Mouse (Mus musculus): Measurements from ENCODE around the gene Ube2j1. TPM values are rescaled to one million over a fixed set of nuclear protein-coding genes. Genes with fewer than 3 reads are reported as not detected.
"Not testable (repeated sequence)": the region's sequence is repeated elsewhere in the genome, so short reads cannot be mapped to it uniquely, and the experiment has no call there.

The Ube2j1 gene
- polyA plus RNA-seq, 1 experiment from 2014 or later, result 54.6 TPM

GRCm38 (mm10) chr4:32985684-32986083, 45.5 kb upstream of the Ube2j1 start:
- Histone ChIP-seq H3K4me1 (replicated peaks; ENCODE audit: control insufficient read depth, insufficient read depth, low read length) (peaks cover 15% of the 10 kb centered on the region), H3K4me2 (ENCODE audit: low read depth, low read length, severe bottlenecking) (no peak overlapping the region; the same call in 1 of the 2 replicates), H3K27me3 (ENCODE audit: control insufficient read depth, insufficient read depth, low read length) (no peaks in the 10 kb centered on the region; the same call in 1 of the 2 replicates), H3K27ac (ENCODE audit: low read depth, low read length) (no peak overlapping the region), H3K9me3 (ENCODE audit: control insufficient read depth, low read length) (no peaks in the 10 kb centered on the region), H3K36me3 (ENCODE audit: control insufficient read depth, insufficient read depth, low read length) (no peaks in the 10 kb centered on the region), H3K9ac (ENCODE audit: low read length) (no peak overlapping the region; the same call in 1 of the 2 replicates), H3K4me3 (ENCODE audit: low read depth, low read length) (no peak overlapping the region; the same call in 1 of the 2 replicates)
- WGBS, result 1% methylated on average over 3 of the region's 3 CpGs
- ATAC-seq (replicated peaks; ENCODE audit: low FRiP score) (no peak), DNase-seq (ENCODE audit: low spot score) (no peak)

- WGBS, result 63% methylated on average over 3 of the region's 3 CpGs
- Histone ChIP-seq H3K4me3 (ENCODE audit: low read depth, low read length) (no peak overlapping the region), H3K36me3 (ENCODE audit: control insufficient read depth, insufficient read depth, low read length) (no peaks in the 10 kb centered on the region), H3K27me3 (ENCODE audit: control insufficient read depth, insufficient read depth, low read length) (no peaks in the 10 kb centered on the region), H3K4me1 (replicated peaks; ENCODE audit: control insufficient read depth, insufficient read depth, low read length) (peaks cover 15% of the 10 kb centered on the region), H3K9ac (ENCODE audit: low read length) (no peak overlapping the region), H3K4me2 (ENCODE audit: low read depth, low read length, severe bottlenecking) (no peak overlapping the region), H3K9me3 (ENCODE audit: control insufficient read depth, low read length) (no peaks in the 10 kb centered on the region), H3K27ac (ENCODE audit: low read depth, low read length) (no peak overlapping the region)
- ATAC-seq (replicated peaks; ENCODE audit: low FRiP score) (no peak), DNase-seq (ENCODE audit: low spot score) (no peak)
Observed at GRCm38 (mm10) chr4:32987006-32987405, 44.2 kb upstream of the Ube2j1 start.

GRCm38 (mm10) chr4:32989346-32989745, 41.9 kb upstream of the Ube2j1 start:
- H3K4me2 ChIP-seq (ENCODE audit: low read depth, low read length, severe bottlenecking), result no peak overlapping the region
- H3K4me3 ChIP-seq (ENCODE audit: low read depth, low read length), result no peak overlapping the region
- H3K36me3 ChIP-seq (ENCODE audit: control insufficient read depth, insufficient read depth, low read length), result no peaks in the 10 kb centered on the region
- H3K9me3 ChIP-seq (ENCODE audit: control insufficient read depth, low read length), result no peaks in the 10 kb centered on the region
- WGBS, result 80% methylated on average over 2 of the region's 2 CpGs
- peaks cover 13% of the 10 kb centered on the region for H3K4me1 ChIP-seq (replicated peaks; ENCODE audit: control insufficient read depth, insufficient read depth, low read length)
- no peaks in the 10 kb centered on the region for H3K27me3 ChIP-seq (ENCODE audit: control insufficient read depth, insufficient read depth, low read length)
- no peak for DNase-seq (ENCODE audit: low spot score)
- no peak overlapping the region for H3K9ac ChIP-seq (ENCODE audit: low read length)
- H3K27ac ChIP-seq (ENCODE audit: low read depth, low read length), result no peak overlapping the region
- no peak for ATAC-seq (replicated peaks; ENCODE audit: low FRiP score)

- no peak overlapping the region for H3K4me2 ChIP-seq (ENCODE audit: low read depth, low read length, severe bottlenecking)
- H3K27me3 ChIP-seq (ENCODE audit: control insufficient read depth, insufficient read depth, low read length), result no peaks in the 10 kb centered on the region
- H3K4me1 ChIP-seq (replicated peaks; ENCODE audit: control insufficient read depth, insufficient read depth, low read length), result no peaks in the 10 kb centered on the region
- no peak overlapping the region for H3K9ac ChIP-seq (ENCODE audit: low read length)
- no peak for DNase-seq (ENCODE audit: low spot score)
- no peak overlapping the region for H3K27ac ChIP-seq (ENCODE audit: low read depth, low read length)
- no peaks in the 10 kb centered on the region for H3K9me3 ChIP-seq (ENCODE audit: control insufficient read depth, low read length)
- no peaks in the 10 kb centered on the region for H3K36me3 ChIP-seq (ENCODE audit: control insufficient read depth, insufficient read depth, low read length)
- WGBS, result 84% methylated on average over 3 of the region's 3 CpGs
- no peak for ATAC-seq (replicated peaks; ENCODE audit: low FRiP score)
- no peak overlapping the region for H3K4me3 ChIP-seq (ENCODE audit: low read depth, low read length)
Observed at GRCm38 (mm10) chr4:32994168-32994567, 37.0 kb upstream of the Ube2j1 start.

DNA sequence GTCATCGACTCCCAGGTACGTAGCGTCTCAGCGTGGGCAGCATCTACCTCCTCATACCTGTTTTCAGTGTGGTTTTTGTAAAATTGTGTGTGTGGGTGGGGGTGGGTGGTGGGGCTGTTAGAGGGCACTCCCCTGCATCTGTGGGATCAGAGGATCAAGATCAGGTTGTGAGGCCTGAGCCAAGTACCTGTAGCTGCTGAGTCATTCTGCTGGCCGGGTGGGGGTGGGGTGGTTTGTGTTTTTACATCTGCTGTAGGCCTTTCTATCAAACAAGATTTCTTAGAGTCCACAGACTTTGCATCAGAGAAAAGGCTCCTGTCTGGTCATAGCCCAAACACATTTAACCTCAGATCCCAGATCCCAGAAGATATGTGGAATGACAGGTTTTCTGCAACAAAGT, 35.1 kb upstream of the Ube2j1 start:
- no peak overlapping the region for H3K4me3 ChIP-seq (ENCODE audit: low read depth, low read length)
- no peaks in the 10 kb centered on the region for H3K36me3 ChIP-seq (ENCODE audit: control insufficient read depth, insufficient read depth, low read length)
- WGBS, result 97% methylated on average over 5 of the region's 5 CpGs
- H3K4me2 ChIP-seq (ENCODE audit: low read depth, low read length, severe bottlenecking), result no peak overlapping the region
- no peaks in the 10 kb centered on the region for H3K27me3 ChIP-seq (ENCODE audit: control insufficient read depth, insufficient read depth, low read length)
- ATAC-seq (replicated peaks; ENCODE audit: low FRiP score) (no peak), DNase-seq (ENCODE audit: low spot score) (no peak)
- no peak overlapping the region for H3K9ac ChIP-seq (ENCODE audit: low read length)
- no peak overlapping the region for H3K27ac ChIP-seq (ENCODE audit: low read depth, low read length)
- H3K9me3 ChIP-seq (ENCODE audit: control insufficient read depth, low read length), result no peaks in the 10 kb centered on the region
- H3K4me1 ChIP-seq (replicated peaks; ENCODE audit: control insufficient read depth, insufficient read depth, low read length), result no peaks in the 10 kb centered on the region

DNA sequence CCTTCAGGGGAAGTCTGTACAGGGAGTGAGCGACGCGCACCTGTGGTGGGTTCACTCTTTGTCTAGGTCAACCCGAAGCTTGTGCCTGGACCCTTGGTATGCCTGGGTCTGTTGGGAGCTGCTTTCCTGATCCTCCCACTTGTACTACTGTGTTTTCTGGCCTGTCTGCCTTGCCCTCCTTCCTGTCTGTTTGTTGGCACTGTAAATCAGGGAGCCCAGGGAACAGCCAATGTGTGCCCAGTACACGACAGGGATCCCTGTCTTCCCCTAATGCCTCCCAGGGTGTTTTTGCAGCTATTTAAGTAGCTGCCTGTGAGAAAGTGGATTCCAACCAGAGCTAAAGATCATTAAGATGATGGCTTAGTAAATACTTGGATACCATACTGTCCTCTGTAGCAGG, 33.6 kb upstream of the Ube2j1 start:
- no peaks in the 10 kb centered on the region for H3K27me3 ChIP-seq (ENCODE audit: control insufficient read depth, insufficient read depth, low read length)
- H3K4me1 ChIP-seq (replicated peaks; ENCODE audit: control insufficient read depth, insufficient read depth, low read length), result no peaks in the 10 kb centered on the region
- no peak for DNase-seq (ENCODE audit: low spot score)
- no peak for ATAC-seq (replicated peaks; ENCODE audit: low FRiP score)
- H3K27ac ChIP-seq (ENCODE audit: low read depth, low read length), result no peak overlapping the region
- no peak overlapping the region for H3K9ac ChIP-seq (ENCODE audit: low read length)
- 87% methylated on average over 5 of the region's 5 CpGs for WGBS
- H3K36me3 ChIP-seq (ENCODE audit: control insufficient read depth, insufficient read depth, low read length), result no peaks in the 10 kb centered on the region
- no peak overlapping the region for H3K4me2 ChIP-seq (ENCODE audit: low read depth, low read length, severe bottlenecking)
- H3K9me3 ChIP-seq (ENCODE audit: control insufficient read depth, low read length), result no peaks in the 10 kb centered on the region
- no peak overlapping the region for H3K4me3 ChIP-seq (ENCODE audit: low read depth, low read length)

DNA sequence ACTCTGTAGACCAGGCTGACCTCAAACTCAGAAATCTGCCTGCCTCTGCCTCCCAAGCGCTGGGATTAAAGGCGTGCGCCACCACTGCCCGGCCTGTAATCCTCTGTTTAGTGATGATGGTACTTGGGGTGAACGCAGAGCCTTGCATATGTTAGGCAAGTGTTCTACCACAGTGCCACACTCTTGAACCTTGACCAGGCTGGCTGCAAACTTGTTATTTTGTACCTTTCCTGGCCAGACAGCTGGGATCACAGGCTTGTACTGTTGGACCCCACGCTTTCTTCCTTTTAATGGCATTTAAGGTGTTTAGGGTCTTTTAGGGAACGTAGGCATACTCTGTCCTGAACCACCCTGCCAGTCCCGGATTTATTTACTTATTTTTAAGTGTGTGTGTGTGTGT, 32.2 kb upstream of the Ube2j1 start:
- H3K27ac ChIP-seq (ENCODE audit: low read depth, low read length), result no peak overlapping the region

DNA sequence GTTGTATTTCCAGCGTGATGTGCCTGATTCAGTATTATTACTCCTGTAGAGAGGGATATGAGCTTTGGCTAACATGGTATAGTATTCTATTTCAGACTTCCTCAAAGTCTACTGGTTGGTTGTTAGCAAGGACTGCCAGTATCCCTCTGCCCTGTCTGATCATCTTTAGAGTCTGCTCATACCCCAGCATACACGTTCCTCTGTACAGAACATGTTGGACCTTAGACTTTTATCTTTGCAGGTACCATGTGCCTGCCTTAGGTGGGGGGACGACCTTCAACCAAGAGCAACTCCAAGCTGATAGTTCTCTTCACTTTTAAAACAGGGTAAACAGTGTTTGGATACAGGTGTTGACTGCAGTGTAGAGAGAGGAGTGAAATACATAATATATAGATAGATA, 29.1 kb upstream of the Ube2j1 start:
- no peak overlapping the region for H3K4me2 ChIP-seq (ENCODE audit: low read depth, low read length, severe bottlenecking)
- 87% methylated on average over 3 of the region's 3 CpGs for WGBS

More for the DNA sequence above, 32.2 kb upstream of the Ube2j1 start:
- ATAC-seq (replicated peaks; ENCODE audit: low FRiP score) (no peak), DNase-seq (ENCODE audit: low spot score) (no peak)
- 94% methylated on average over 8 of the region's 8 CpGs for WGBS
- no peaks in the 10 kb centered on the region for H3K27me3 ChIP-seq (ENCODE audit: control insufficient read depth, insufficient read depth, low read length)
- H3K9ac ChIP-seq (ENCODE audit: low read length), result no peak overlapping the region
- H3K4me1 ChIP-seq (replicated peaks; ENCODE audit: control insufficient read depth, insufficient read depth, low read length), result no peaks in the 10 kb centered on the region
- H3K9me3 ChIP-seq (ENCODE audit: control insufficient read depth, low read length), result no peaks in the 10 kb centered on the region
- H3K36me3 ChIP-seq (ENCODE audit: control insufficient read depth, insufficient read depth, low read length), result no peaks in the 10 kb centered on the region
- H3K4me3 ChIP-seq (ENCODE audit: low read depth, low read length), result no peak overlapping the region
- H3K4me2 ChIP-seq (ENCODE audit: low read depth, low read length, severe bottlenecking), result no peak overlapping the region

DNA sequence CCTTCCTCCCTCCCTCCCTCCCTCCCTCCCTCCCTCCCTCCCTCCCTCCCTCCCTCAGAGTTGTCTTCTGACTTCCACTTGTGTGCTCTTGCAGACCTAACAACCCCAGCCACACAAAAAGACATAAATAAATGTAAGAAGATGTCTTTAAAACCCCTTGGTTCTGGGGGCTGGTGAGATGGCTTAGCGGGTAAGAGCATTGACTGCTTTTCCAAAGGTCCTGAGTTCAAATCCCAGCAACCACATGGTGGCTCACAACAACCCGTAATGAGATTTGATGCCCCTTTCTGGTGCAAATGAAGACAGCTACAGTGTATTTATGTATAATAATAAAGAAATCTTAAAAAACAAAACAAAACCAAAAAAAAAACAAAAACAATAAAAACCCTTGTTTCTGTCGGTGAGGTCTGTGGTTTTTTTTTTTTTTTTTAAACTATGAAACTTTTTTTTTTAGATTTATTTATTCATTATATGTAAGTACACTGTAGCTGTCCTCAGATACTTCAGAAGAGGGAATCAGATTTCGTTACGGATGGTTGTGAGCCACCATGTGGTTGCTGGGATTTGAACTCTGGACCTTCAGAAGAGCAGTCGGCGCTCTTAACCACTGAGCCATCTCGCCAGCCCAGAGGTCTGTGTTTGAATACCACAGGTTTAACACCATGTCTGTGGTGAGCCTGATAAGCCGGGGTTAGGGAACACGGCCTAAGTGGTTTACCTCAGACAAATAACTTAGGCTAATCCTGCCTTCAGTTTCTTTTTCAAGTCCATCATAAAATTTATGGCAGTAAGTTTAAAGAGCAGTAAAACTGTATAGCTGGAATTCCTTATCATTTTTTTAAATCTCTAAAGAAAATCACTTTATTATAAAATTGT, 25.4 kb upstream of the Ube2j1 start:
- not testable (repeated sequence) for H3K36me3 ChIP-seq (ENCODE audit: control insufficient read depth, insufficient read depth, low read length); H3K27me3 ChIP-seq (ENCODE audit: control insufficient read depth, insufficient read depth, low read length); ATAC-seq (replicated peaks; ENCODE audit: low FRiP score); H3K27ac ChIP-seq (ENCODE audit: low read depth, low read length); H3K9me3 ChIP-seq (ENCODE audit: control insufficient read depth, low read length); H3K4me1 ChIP-seq (replicated peaks; ENCODE audit: control insufficient read depth, insufficient read depth, low read length); H3K4me3 ChIP-seq (ENCODE audit: low read depth, low read length); H3K9ac ChIP-seq (ENCODE audit: low read length); H3K4me2 ChIP-seq (ENCODE audit: low read depth, low read length, severe bottlenecking); DNase-seq (ENCODE audit: low spot score)
- 95% methylated on average over 10 of the region's 10 CpGs for WGBS

More for the DNA sequence above, 29.1 kb upstream of the Ube2j1 start:
- H3K27me3 ChIP-seq (ENCODE audit: control insufficient read depth, insufficient read depth, low read length), result no peaks in the 10 kb centered on the region
- no peak for ATAC-seq (replicated peaks; ENCODE audit: low FRiP score)
- no peak overlapping the region for H3K27ac ChIP-seq (ENCODE audit: low read depth, low read length)
- H3K36me3 ChIP-seq (ENCODE audit: control insufficient read depth, insufficient read depth, low read length), result no peaks in the 10 kb centered on the region
- no peak for DNase-seq (ENCODE audit: low spot score)
- H3K9ac ChIP-seq (ENCODE audit: low read length), result no peak overlapping the region
- no peaks in the 10 kb centered on the region for H3K9me3 ChIP-seq (ENCODE audit: control insufficient read depth, low read length)
- H3K4me3 ChIP-seq (ENCODE audit: low read depth, low read length), result no peak overlapping the region
- H3K4me1 ChIP-seq (replicated peaks; ENCODE audit: control insufficient read depth, insufficient read depth, low read length), result no peaks in the 10 kb centered on the region
